Mouse (Mus musculus) forebrain, embryonic 12.5 days (tissue): ENCODE results near the gene Gm20388. TPM values are rescaled to one million over a fixed set of nuclear protein-coding genes. Genes with fewer than 3 reads are reported as not detected.

Experiments
- ATAC-seq: fragments of 200-750 bp; cut with Nextera tagmentation; 2 replicates; pipeline ENCODE4 v1.8.0; 2017; ENCODE audit warnings: moderate TSS enrichment; ENCODE audit not compliant: low FRiP score
- H3K27ac ChIP-seq: fragments of 300-500 bp; sonication (generic); 2 replicates; pipeline ENCODE4 v1.5.1; 2016; ENCODE audit warnings: mild to moderate bottlenecking
- H3K27me3 ChIP-seq: fragments of 300-500 bp; sonication (generic); 2 replicates; pipeline ENCODE4 v1.6.1; 2016; ENCODE audit warnings: mild to moderate bottlenecking
- H3K36me3 ChIP-seq: fragments of 300-500 bp; sonication (generic); replicated peaks from 2 replicates; pipeline ENCODE4 v1.6.1; 2016; ENCODE audit warnings: mild to moderate bottlenecking
- H3K4me1 ChIP-seq: fragments of 300-500 bp; sonication (generic); 2 replicates; pipeline ENCODE4 v1.6.1; 2016
- H3K4me2 ChIP-seq: fragments of 300-500 bp; sonication (generic); 2 replicates; pipeline ENCODE4 v1.6.1; 2016; ENCODE audit warnings: mild to moderate bottlenecking, moderate library complexity
- H3K4me3 ChIP-seq: fragments of 300-500 bp; sonication (generic); replicated peaks from 2 replicates; pipeline ENCODE4 v1.5.1; 2016; ENCODE audit warnings: mild to moderate bottlenecking
- H3K9ac ChIP-seq: fragments of 300-500 bp; sonication (generic); 2 replicates; pipeline ENCODE4 v1.6.1; 2016; ENCODE audit warnings: mild to moderate bottlenecking
- H3K9me3 ChIP-seq: fragments of 300-500 bp; sonication (generic); 2 replicates; pipeline ENCODE4 v1.6.1; 2016
- WGBS: fragments of 180-500 bp; shearing (Covaris S2); methylation state at CpG from one replicate; pipeline ENCODE4 v1.1.7; 2016; 5-methylcytosine and 5-hydroxymethylcytosine counted together
- polyA plus RNA-seq: library from polyadenylated mRNA; unstranded; fragments of >200 nt; fragmentation: Nextera tagmentation; extraction: Ambion mirVana; gene quantifications from 2 replicates; pipeline ENCODE4 v1.2.1, GENCODE M21; 2016

Gm20388 gene
- polyA plus RNA-seq, 1 experiment from 2014 or later = not detected

DNA sequence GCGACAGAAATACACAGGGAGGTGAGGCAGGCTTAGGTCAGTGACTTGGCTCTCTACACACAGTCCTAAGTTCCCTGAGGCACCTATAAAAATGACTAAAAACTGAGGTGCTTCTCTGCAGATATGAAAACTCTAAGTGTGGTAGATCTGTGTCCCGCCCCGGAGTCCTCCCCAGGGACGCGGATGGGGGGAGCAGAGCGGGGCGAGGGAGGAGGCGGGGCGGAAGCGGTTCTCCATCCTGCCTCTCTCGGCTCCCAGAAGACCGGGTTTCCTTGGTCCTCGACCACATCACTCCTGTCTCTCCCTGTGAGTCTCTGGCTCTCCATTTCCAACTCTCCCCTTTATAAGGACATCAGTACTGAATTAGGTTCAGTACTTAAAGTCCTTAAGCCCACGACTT, 2433.1 kb downstream of the Gm20388 start:
- under 1% methylated on average over 14 of the region's 14 CpGs for WGBS
- Histone ChIP-seq H3K9me3 (no peaks in the 10 kb centered on the region), H3K4me3 (peak overlapping the region; percentile 25), H3K9ac (peak overlapping the region; percentile 27), H3K4me1 (peaks cover 21% of the 10 kb centered on the region), H3K27me3 (peaks cover 94% of the 10 kb centered on the region), H3K36me3 (no peaks in the 10 kb centered on the region), H3K4me2 (peak overlapping the region; percentile 49), H3K27ac (no peak overlapping the region)
- ATAC-seq = 0 out of 2 replicates have a peak, but pooled peaks have one; percentile 30

GRCm38 (mm10) chr8:122344219-122344618, 2433.6 kb downstream of the Gm20388 start:
- H3K4me1 ChIP-seq = peaks cover 21% of the 10 kb centered on the region
- peak overlapping the region; percentile 49 for H3K4me2 ChIP-seq
- 0% methylated on average over 2 of the region's 5 CpGs for WGBS
- no peak overlapping the region for H3K27ac ChIP-seq
- peaks cover 94% of the 10 kb centered on the region for H3K27me3 ChIP-seq
- H3K36me3 ChIP-seq = no peaks in the 10 kb centered on the region
- no peaks in the 10 kb centered on the region for H3K9me3 ChIP-seq
- ATAC-seq = no peak
- H3K9ac ChIP-seq = peak overlapping the region; percentile 27
- peak overlapping the region; percentile 25 for H3K4me3 ChIP-seq

- 56% methylated on average over 12 of the region's 12 CpGs for WGBS
These were observed 2434.8 kb downstream of the Gm20388 start for GRCm38 (mm10) chr8:122345181-122346095.

DNA sequence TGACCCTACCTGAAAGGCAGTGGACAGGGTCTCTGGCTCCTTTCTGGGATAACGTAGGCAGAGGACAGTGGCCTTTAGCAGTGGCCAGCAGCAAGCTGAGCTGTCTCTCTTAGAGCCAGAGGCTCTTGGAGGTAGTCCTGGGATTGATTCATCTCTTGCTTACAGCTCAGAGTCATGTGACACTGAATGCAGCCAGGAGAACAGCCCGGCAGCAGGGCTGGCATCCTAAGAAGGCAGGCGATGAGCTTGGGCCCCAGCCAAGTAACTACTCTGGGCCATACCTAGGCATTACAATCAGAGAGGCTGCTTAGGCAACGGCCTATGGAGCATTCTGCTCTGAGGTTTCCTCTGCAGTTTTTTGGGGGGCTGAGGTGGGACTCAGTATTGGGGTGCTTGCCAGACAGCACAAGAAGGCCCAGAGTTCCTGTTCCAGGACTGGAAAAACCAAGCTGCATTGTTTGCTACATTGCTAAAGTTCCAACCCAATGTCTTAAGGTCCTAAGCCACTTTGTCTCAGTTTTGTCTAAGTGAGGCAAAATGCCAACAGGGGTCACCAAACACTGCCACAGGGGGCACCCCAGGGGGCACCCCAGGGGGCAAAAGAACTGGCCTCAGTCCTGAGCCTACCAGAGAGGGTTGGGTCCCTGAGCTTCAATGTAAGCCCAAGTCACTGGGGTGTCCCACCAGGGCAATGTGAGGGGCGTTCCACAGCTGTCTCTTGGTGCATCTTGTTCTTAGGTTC, 2437.3 kb downstream of the Gm20388 start:
- peaks cover 84% of the 10 kb centered on the region for H3K27me3 ChIP-seq
- no peak overlapping the region for H3K27ac ChIP-seq
- no peak overlapping the region for H3K4me2 ChIP-seq
- no peak overlapping the region for H3K9ac ChIP-seq
- ATAC-seq = no peak
- 74% methylated on average over 5 of the region's 5 CpGs for WGBS
- no peaks in the 10 kb centered on the region for H3K9me3 ChIP-seq
- no peak overlapping the region for H3K4me3 ChIP-seq
- peaks cover 38% of the 10 kb centered on the region for H3K4me1 ChIP-seq
- no peaks in the 10 kb centered on the region for H3K36me3 ChIP-seq

More at GRCm38 (mm10) chr8:122345181-122346095, 2434.8 kb downstream of the Gm20388 start:
- H3K4me1 ChIP-seq = peaks cover 33% of the 10 kb centered on the region
- peaks cover 89% of the 10 kb centered on the region for H3K27me3 ChIP-seq
- ATAC-seq = no peak
- no peaks in the 10 kb centered on the region for H3K9me3 ChIP-seq
- H3K9ac ChIP-seq = no peak overlapping the region
- H3K4me3 ChIP-seq = no peak overlapping the region
- H3K36me3 ChIP-seq = no peaks in the 10 kb centered on the region
- H3K4me2 ChIP-seq = no peak overlapping the region
- H3K27ac ChIP-seq = no peak overlapping the region

DNA sequence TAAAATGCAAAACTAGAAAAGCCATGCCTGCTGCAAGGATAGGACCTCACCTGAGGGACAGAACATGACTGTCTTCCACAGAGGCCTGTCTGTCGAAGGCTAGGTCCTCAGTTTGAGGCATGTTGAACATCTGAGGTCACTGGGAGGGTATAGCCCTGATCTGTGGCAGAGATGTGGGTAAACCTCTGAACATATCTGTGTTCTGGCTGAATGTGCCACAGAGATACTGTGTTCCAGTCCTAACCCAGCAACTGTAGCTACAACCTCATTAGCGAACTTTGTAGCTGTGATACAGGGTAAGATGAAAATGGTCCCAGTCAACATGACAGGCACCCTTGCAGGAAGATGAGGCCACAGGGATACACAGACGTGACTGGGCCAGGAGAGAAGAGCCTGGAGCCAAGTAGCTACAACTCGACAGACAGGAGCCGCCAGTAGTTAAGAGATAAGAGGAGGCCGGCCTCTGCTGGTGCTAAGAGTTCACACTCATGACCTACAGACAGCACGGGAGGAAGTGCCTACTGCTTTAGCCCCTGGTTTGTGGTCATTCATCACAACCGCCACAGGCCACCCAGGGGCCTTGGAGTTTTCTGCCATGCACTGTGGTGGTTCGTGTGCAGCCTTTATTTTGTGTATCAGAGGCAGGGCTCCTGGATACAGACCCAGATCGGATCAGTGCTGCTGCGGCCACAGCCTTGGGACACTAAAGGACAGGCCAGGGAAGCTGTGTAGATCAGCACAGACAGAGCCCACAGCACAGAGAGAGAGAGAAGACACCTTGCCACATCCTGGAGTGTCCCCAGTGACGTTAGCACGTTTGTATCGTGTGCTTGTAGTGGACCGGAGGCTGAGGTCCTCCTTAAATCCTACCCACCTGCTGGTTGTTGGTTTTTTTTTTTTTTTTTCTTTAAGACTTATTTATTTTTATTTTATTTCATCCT, 2439.0 kb downstream of the Gm20388 start:
- H3K4me2 ChIP-seq = no peak overlapping the region; the same call in 1 of the 2 replicates
- no peaks in the 10 kb centered on the region for H3K9me3 ChIP-seq
- H3K27ac ChIP-seq = no peak overlapping the region

GRCm38 (mm10) chr8:122350309-122351089, 2439.9 kb downstream of the Gm20388 start:
- H3K4me1 ChIP-seq = peaks cover 20% of the 10 kb centered on the region
- no peaks in the 10 kb centered on the region for H3K9me3 ChIP-seq
- WGBS = 20% methylated on average over 11 of the region's 11 CpGs
- H3K4me3 ChIP-seq = no peak overlapping the region
- ATAC-seq = peak; percentile 72
- H3K27me3 ChIP-seq = peaks cover 68% of the 10 kb centered on the region
- no peak overlapping the region for H3K9ac ChIP-seq
- H3K4me2 ChIP-seq = peak overlapping the region; percentile 6; the same call in 1 of the 2 replicates
- no peaks in the 10 kb centered on the region for H3K36me3 ChIP-seq
- H3K27ac ChIP-seq = 0 out of 2 replicates have a peak overlapping the region, but pooled peaks have one; percentile 1

More for the DNA sequence above, 2439.0 kb downstream of the Gm20388 start:
- no peak for ATAC-seq
- no peak overlapping the region for H3K9ac ChIP-seq
- H3K4me3 ChIP-seq = no peak overlapping the region
- H3K27me3 ChIP-seq = peaks cover 77% of the 10 kb centered on the region
- peaks cover 25% of the 10 kb centered on the region for H3K4me1 ChIP-seq
- WGBS = 48% methylated on average over 15 of the region's 15 CpGs
- no peaks in the 10 kb centered on the region for H3K36me3 ChIP-seq

- H3K4me3 ChIP-seq = no peak overlapping the region
- ATAC-seq = no peak
- 83% methylated on average over 8 of the region's 8 CpGs for WGBS
- no peak overlapping the region for H3K9ac ChIP-seq
- peaks cover 20% of the 10 kb centered on the region for H3K4me1 ChIP-seq
- no peaks in the 10 kb centered on the region for H3K9me3 ChIP-seq
- no peaks in the 10 kb centered on the region for H3K36me3 ChIP-seq
- H3K4me2 ChIP-seq = no peak overlapping the region
- peaks cover 57% of the 10 kb centered on the region for H3K27me3 ChIP-seq
- no peak overlapping the region for H3K27ac ChIP-seq
These were observed 2443.5 kb downstream of the Gm20388 start for GRCm38 (mm10) chr8:122354157-122354556.

- H3K4me3 ChIP-seq = no peak overlapping the region
- 77% methylated on average over 9 of the region's 9 CpGs for WGBS
These were observed 2445.3 kb downstream of the Gm20388 start for GRCm38 (mm10) chr8:122355642-122356606.

DNA sequence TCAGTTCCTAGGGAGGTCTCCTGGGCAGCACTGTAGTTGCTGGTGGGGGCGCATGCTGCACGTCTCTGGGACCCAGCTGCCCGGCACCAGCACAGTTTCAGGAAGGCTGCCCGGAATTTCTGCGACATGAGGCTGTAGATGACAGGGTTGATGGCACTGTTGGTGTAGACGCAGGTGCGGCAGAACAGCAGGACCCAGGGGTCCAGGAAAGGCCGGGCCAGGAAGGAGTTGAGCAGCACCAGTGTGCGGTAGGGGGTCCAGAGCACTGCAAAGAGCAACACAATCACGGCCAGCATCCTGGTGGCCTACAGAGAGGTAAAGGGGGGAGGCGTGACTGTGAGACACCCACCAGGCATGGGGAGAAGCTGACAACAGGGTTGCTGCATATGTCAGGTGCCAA, 2446.6 kb downstream of the Gm20388 start:
- no peak for ATAC-seq
- no peak overlapping the region for H3K9ac ChIP-seq
- H3K4me2 ChIP-seq = no peak overlapping the region
- WGBS = 70% methylated on average over 11 of the region's 11 CpGs
- H3K27me3 ChIP-seq = peaks cover 52% of the 10 kb centered on the region
- H3K36me3 ChIP-seq = no peaks in the 10 kb centered on the region
- no peak overlapping the region for H3K27ac ChIP-seq
- no peaks in the 10 kb centered on the region for H3K4me1 ChIP-seq
- H3K9me3 ChIP-seq = no peaks in the 10 kb centered on the region
- H3K4me3 ChIP-seq = no peak overlapping the region

More at GRCm38 (mm10) chr8:122355642-122356606, 2445.3 kb downstream of the Gm20388 start:
- Histone ChIP-seq H3K36me3 (no peaks in the 10 kb centered on the region), H3K9ac (no peak overlapping the region), H3K27ac (no peak overlapping the region), H3K4me2 (no peak overlapping the region), H3K4me1 (peaks cover 3% of the 10 kb centered on the region), H3K27me3 (peaks cover 55% of the 10 kb centered on the region), H3K9me3 (no peaks in the 10 kb centered on the region)
- no peak for ATAC-seq

GRCm38 (mm10) chr8:122357641-122358040, 2447.0 kb downstream of the Gm20388 start:
- H3K27me3 ChIP-seq = peaks cover 52% of the 10 kb centered on the region

More at GRCm38 (mm10) chr8:122357641-122358040, 2447.0 kb downstream of the Gm20388 start:
- H3K9me3 ChIP-seq = no peaks in the 10 kb centered on the region
- H3K36me3 ChIP-seq = no peaks in the 10 kb centered on the region
- H3K9ac ChIP-seq = no peak overlapping the region
- 86% methylated on average over 5 of the region's 5 CpGs for WGBS
- no peak overlapping the region for H3K4me2 ChIP-seq
- H3K27ac ChIP-seq = no peak overlapping the region
- no peak overlapping the region for H3K4me3 ChIP-seq
- H3K4me1 ChIP-seq = no peaks in the 10 kb centered on the region
- ATAC-seq = no peak
